Mouse (Mus musculus) kidney, embryonic 16.5 days (tissue): ENCODE measurements at regions not wholly inside any gene's neighbourhood (a gene's known extent, or its start where the extent isn't known, plus 50 kb on each side); places are given as distances from the start of the nearest gene placed in this dataset.

Source experiments
- ATAC-seq: fragments of 200-750 bp; cut with Nextera tagmentation; 2 replicates; pipeline ENCODE4 v1.8.0; 2017; ENCODE audit warnings: moderate TSS enrichment; ENCODE audit not compliant: low FRiP score, low TSS enrichment
- H3K27ac ChIP-seq: fragments of 300-500 bp; sonication (generic); 2 replicates; pipeline ENCODE4 v1.5.1; 2014; ENCODE audit warnings: low read length
- H3K27me3 ChIP-seq: fragments of 300-500 bp; sonication (generic); 2 replicates; pipeline ENCODE4 v1.6.1; 2014; ENCODE audit warnings: low read length, control low read depth, mixed read lengths; ENCODE audit not compliant: insufficient read depth
- H3K36me3 ChIP-seq: fragments of 300-500 bp; sonication (generic); 2 replicates; pipeline ENCODE4 v1.6.1; 2014; ENCODE audit warnings: low read length, control low read depth, mixed read lengths; ENCODE audit not compliant: insufficient read depth
- H3K4me1 ChIP-seq: fragments of 300-500 bp; sonication (generic); 2 replicates; pipeline ENCODE4 v1.6.1; 2014; ENCODE audit warnings: low read length, control low read depth, mixed read lengths; ENCODE audit not compliant: insufficient read depth
- H3K4me2 ChIP-seq: fragments of 300-500 bp; sonication (generic); replicated peaks from 2 replicates; pipeline ENCODE4 v1.6.1; 2014; ENCODE audit warnings: low read depth, low read length
- H3K4me3 ChIP-seq: fragments of 300-500 bp; sonication (generic); 2 replicates; pipeline ENCODE4 v1.5.1; 2014; ENCODE audit warnings: mild to moderate bottlenecking, low read length
- H3K9ac ChIP-seq: fragments of 300-500 bp; sonication (generic); replicated peaks from 2 replicates; pipeline ENCODE4 v1.6.1; 2014; ENCODE audit warnings: low read length
- H3K9me3 ChIP-seq: fragments of 300-500 bp; sonication (generic); 2 replicates; pipeline ENCODE4 v1.6.1; 2016; ENCODE audit warnings: low read length, control low read depth
- WGBS: fragments of 180-500 bp; shearing (Covaris S2); extraction: QIAGEN DNeasy Blood & Tissue Kit; methylation state at CpG from one replicate; pipeline ENCODE4 v1.1.7; 2014; 5-methylcytosine and 5-hydroxymethylcytosine counted together

DNA sequence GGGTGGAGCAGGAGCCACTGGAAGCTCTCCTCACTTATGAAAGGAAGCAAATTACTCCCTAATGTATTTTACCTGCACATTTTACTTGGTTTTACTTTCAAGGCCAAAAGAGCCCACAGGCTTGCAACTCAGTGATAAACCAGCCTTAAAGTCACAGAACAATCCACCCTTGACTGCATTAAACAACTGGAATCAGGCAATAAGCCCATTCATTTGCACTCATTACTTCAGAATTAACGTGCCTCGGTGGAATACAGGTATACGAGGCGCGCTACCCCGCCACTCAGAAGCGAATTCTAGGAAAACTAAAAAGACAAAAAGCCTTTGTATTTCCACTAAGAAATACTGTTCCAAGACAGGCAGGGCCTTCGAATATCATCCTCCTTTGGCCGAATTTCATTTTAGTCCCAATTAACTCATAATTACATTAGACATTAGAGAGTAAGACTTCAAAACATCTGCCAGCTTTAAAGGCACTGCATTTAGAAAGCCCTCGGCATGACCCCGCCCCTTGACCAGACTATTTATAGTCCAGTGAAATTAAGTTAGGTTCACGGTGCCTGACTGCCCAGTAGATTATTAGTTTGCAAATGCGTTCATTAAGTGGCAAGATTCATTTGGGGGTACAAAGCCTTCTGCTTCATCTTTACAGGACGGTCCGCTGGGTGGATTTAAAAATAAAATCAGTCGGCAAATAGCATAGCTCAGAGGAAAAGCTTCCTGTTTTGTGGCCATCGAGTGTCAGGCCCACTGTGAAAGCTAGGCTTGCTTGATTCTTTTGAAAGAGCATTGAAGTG, 142.2 kb upstream of the Plekha5 start:
- H3K4me2 ChIP-seq: no peak overlapping the region
- 49% methylated on average over 17 of the region's 17 CpGs for WGBS
- peak overlapping the region; percentile 75 for H3K27ac ChIP-seq

DNA sequence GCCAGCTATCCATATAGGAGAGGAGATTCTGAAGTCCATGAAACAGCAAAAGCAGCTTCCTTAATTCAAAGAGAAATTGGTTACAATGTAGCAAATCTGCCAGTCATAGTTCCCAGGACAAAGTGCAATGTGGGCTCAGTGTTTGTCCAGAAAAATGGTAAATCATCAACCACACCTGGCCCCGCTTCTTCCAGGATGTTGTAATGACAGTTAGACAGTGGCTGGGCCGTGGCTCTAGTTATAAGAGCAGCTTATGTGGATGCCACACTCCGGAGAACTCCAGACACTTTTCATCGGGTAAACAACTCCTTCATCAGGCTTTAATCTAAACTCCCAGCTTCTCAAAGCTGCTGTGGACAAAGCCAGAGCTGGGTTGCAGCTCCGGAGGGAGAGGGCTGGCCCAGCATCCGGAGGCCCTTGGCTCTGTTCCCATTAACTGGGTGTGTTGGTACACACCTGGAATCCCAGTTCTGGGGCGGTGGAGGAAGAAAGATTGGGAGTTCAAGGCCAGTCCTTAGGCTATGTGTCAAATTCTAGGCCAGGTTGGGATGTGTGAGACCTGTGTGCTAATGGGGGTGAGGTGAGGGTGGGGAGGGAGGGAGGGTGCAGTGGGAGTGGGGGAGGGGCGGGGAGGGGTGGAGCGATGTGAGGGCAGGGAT, 142.9 kb upstream of the Plekha5 start:
- Histone ChIP-seq H3K4me2 (0 out of 2 replicates have a peak overlapping the region, but pooled peaks have one; percentile 1), H3K27ac (peak overlapping the region; percentile 85; the same call in 1 of the 2 replicates), H3K4me3 (no peak overlapping the region), H3K9me3 (no peaks in the 10 kb centered on the region), H3K27me3 (no peaks in the 10 kb centered on the region), H3K36me3 (no peaks in the 10 kb centered on the region), H3K4me1 (peaks cover 26% of the 10 kb centered on the region), H3K9ac (no peak overlapping the region)
- ATAC-seq: peak; percentile 79
- WGBS: 30% methylated on average over 8 of the region's 9 CpGs

More for the DNA sequence above, 142.2 kb upstream of the Plekha5 start:
- Histone ChIP-seq H3K9ac (no peak overlapping the region), H3K4me3 (no peak overlapping the region), H3K36me3 (no peaks in the 10 kb centered on the region), H3K27me3 (no peaks in the 10 kb centered on the region), H3K9me3 (no peaks in the 10 kb centered on the region), H3K4me1 (peaks cover 26% of the 10 kb centered on the region)
- ATAC-seq: no peak

DNA sequence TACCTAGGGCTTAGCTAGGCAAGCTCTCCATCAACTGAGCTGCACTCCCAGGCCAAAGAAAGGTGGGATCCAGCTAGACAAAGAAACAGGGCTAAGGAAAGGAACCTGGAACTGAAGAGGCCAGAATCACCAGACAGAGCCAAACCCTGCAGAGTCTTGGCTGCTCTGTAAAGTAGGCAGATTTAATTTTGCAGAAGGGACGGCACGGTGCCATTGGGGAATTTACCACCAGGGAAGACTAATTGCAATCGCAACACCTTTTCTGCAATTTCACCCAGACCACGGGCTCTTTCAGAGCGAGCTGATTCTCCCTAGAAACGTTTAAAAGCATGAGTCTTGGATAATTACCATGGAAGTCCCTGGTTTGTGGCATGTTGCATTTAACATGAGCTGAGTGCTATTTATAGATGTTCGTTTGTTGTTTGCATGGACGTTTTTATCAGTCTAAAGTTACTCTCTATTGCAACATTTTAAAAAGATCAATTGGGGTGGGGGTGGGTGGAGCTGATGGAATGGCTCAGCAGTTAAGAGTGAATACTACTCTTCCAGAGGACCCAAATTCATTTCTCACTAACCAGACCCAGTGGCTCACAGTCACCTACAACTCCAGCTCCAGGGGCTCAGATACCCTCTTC, 144.0 kb upstream of the Plekha5 start:
- Histone ChIP-seq H3K27ac (no peak overlapping the region), H3K4me1 (peaks cover 26% of the 10 kb centered on the region), H3K4me3 (no peak overlapping the region), H3K9ac (no peak overlapping the region), H3K9me3 (no peaks in the 10 kb centered on the region), H3K27me3 (no peaks in the 10 kb centered on the region), H3K4me2 (no peak overlapping the region), H3K36me3 (no peaks in the 10 kb centered on the region)
- no peak for ATAC-seq
- WGBS: 76% methylated on average over 8 of the region's 8 CpGs

DNA sequence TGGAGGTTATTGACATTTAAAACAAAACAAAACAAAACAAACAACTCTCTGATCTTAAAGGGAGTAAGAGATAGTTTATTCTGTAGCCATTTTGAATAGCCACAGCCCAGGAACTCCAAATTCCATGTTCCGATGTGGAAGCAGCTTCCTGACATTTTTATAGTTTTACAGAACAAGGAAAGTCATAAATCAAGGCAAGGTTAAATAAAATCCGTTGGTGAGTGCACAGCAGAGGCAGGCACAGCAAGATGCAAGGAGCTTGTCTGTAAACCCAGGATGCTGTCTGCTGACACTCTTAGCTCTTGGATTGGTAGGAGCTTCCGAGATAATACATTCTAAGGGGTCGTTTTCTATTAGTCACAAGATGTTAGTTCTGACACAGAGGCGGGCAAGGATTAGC, 145.1 kb upstream of the Plekha5 start:
- no peak overlapping the region for H3K4me2 ChIP-seq
- H3K4me1 ChIP-seq: peaks cover 26% of the 10 kb centered on the region
- no peaks in the 10 kb centered on the region for H3K9me3 ChIP-seq
- peak; percentile 24; the same call in 1 of the 2 replicates for ATAC-seq
- H3K4me3 ChIP-seq: no peak overlapping the region
- H3K27me3 ChIP-seq: no peaks in the 10 kb centered on the region
- peak overlapping the region; percentile 2; the same call in 1 of the 2 replicates for H3K27ac ChIP-seq
- no peak overlapping the region for H3K9ac ChIP-seq
- no peaks in the 10 kb centered on the region for H3K36me3 ChIP-seq
- 12% methylated on average over 5 of the region's 5 CpGs for WGBS

DNA sequence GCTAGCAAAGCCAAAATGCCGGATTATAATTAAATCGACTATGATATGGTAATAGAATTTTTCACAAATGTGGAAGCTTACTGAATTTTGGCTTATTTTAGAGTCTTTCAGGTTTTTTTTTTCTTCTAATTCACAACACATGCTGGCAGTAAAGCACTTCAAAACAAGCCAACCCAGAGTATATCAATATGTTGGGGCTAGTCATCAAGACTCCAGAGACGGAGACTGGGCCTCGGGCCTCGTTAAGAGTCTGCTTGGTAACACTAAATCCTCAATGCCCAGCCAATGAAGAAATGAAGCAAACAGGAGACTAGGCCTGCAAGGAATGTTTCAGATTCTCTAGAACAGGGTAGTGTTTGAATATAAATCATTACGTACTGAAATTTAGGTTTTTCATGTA, 153.3 kb upstream of the Plekha5 start:
- no peak overlapping the region for H3K4me2 ChIP-seq
- H3K4me1 ChIP-seq: no peaks in the 10 kb centered on the region
- WGBS: 86% methylated on average over 6 of the region's 6 CpGs
- no peak overlapping the region for H3K4me3 ChIP-seq
- H3K36me3 ChIP-seq: no peaks in the 10 kb centered on the region
- no peaks in the 10 kb centered on the region for H3K27me3 ChIP-seq
- peaks cover 4% of the 10 kb centered on the region; the same call in 1 of the 2 replicates for H3K9me3 ChIP-seq
- H3K9ac ChIP-seq: no peak overlapping the region
- no peak for ATAC-seq
- no peak overlapping the region for H3K27ac ChIP-seq

DNA sequence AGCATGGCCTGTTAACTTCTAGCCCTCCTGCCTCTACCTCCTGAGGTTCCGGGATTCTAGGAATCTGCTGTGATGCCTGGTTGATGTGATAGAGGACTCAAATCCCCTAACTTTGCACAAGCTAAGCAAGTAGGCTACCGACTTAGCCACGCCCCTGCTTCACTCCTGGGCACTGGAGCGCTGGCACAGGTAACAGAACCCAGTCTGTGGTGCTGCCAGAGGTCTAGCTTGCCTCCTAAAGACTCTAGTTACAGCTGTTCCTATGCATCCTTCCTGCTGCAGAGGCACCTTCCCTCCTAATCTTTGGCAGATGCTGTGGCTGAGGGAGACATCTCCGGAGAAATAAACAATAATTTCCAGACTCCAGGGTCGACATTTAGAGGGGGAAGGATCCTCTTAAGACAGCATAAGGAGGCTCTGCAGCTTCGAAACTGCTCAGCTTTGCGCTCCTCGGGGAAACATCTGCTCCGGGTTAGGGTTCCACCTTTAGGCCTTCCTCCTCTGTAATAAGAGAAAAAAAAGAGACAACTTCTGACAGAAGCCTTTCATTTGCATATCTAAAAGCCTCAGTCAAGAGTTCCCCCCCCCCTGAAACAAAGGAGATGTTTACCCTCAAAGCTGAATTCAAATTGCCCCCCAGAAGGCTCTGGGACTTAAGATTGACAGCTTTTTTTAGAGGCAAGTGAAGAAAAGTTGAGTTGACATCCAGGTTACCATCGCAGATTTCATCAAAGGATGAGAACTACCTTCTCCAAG, 155.4 kb upstream of the Plekha5 start:
- Histone ChIP-seq H3K9ac (no peak overlapping the region), H3K9me3 (peaks cover 4% of the 10 kb centered on the region; the same call in 1 of the 2 replicates), H3K4me2 (no peak overlapping the region), H3K4me3 (no peak overlapping the region), H3K36me3 (no peaks in the 10 kb centered on the region), H3K27me3 (no peaks in the 10 kb centered on the region), H3K4me1 (no peaks in the 10 kb centered on the region), H3K27ac (no peak overlapping the region)
- no peak for ATAC-seq
- 49% methylated on average over 11 of the region's 11 CpGs for WGBS

DNA sequence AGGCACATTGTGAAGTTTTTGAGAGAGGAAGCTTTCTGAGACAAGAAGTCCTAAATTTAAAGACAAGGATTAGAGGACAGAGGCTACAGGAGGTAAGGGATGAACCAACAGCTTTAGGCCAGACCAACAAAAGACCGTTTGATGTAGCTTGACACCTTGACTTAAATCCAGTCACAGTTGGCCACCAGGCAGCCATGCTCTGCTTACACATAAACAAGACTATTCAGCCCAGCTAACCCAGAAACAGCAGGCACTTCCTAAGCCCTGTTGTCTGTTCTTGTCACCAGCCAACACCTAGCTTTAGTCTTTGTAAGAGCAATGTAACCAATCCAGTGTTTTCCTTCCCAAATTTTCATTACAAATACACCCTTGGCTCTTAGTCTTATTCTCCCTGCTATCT, 159.9 kb upstream of the Plekha5 start:
- no peak overlapping the region for H3K27ac ChIP-seq
- no peak overlapping the region for H3K4me2 ChIP-seq
- H3K4me3 ChIP-seq: no peak overlapping the region
- no peaks in the 10 kb centered on the region for H3K9me3 ChIP-seq
- H3K9ac ChIP-seq: no peak overlapping the region
- no peaks in the 10 kb centered on the region for H3K4me1 ChIP-seq
- ATAC-seq: no peak
- no peaks in the 10 kb centered on the region for H3K27me3 ChIP-seq
- WGBS: 30% methylated on average over 1 of the region's 1 CpGs
- no peaks in the 10 kb centered on the region for H3K36me3 ChIP-seq

DNA sequence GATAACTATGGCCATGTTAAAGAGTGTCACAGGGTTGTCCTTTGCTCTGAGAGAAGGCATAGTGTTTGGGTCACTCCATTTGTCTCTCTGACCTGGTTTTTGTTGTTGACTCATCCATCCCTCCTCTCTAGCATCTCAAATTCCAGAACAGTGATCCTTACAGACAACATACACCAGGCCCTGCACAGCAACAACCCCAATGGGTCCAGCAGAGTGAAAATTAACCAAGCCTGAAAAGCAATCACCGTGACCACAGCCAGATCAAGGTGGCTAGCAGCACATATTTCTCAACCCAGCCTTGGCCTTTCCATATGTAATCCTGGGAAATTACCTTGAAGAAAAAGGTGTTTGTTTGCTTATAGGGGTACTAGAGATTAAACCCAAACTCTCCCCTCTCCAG, 162.0 kb upstream of the Plekha5 start:
- Histone ChIP-seq H3K36me3 (no peaks in the 10 kb centered on the region), H3K27ac (no peak overlapping the region), H3K9me3 (no peaks in the 10 kb centered on the region), H3K4me2 (no peak overlapping the region), H3K27me3 (no peaks in the 10 kb centered on the region), H3K9ac (no peak overlapping the region), H3K4me1 (no peaks in the 10 kb centered on the region; the same call in 1 of the 2 replicates), H3K4me3 (no peak overlapping the region)
- peak; percentile 39; the same call in 1 of the 2 replicates for ATAC-seq
- 36% methylated on average over 1 of the region's 1 CpGs for WGBS

DNA sequence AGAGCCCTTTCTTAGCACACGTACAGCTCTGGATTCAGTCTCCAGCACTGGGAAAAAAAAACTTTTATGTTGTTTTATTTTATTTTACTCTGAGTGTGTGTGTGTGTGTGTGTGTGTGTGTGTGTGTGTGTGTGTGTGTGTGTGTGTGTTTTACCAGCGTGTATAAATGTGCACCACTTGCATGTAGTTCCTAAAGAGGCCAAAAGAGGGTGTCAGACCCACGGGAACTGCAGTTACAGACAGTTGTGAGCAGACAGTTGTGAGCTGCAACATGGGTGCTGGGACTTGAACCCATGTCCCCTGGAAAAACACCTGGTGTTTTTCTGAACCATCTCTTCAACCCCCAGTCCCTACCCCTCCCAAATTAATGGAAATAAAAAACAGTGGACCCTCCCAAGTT, 165.1 kb upstream of the Plekha5 start:
- Histone ChIP-seq H3K27me3 (no peaks in the 10 kb centered on the region), H3K9me3 (no peaks in the 10 kb centered on the region), H3K4me2 (no peak overlapping the region), H3K4me1 (no peaks in the 10 kb centered on the region; the same call in 1 of the 2 replicates), H3K27ac (no peak overlapping the region), H3K4me3 (no peak overlapping the region), H3K9ac (no peak overlapping the region), H3K36me3 (no peaks in the 10 kb centered on the region)
- ATAC-seq: no peak
- 76% methylated on average over 3 of the region's 3 CpGs for WGBS
